Mouse (Mus musculus) midbrain, embryonic 16.5 days (tissue): ENCODE measurements at regions not wholly inside any gene's neighbourhood (a gene's known extent, or its start where the extent isn't known, plus 50 kb on each side); places are given as distances from the start of the nearest gene placed in this dataset.

Source experiments
- ATAC-seq: fragments of 200-750 bp; cut with Nextera tagmentation; 2 replicates; pipeline ENCODE4 v1.8.0; 2017; ENCODE audit warnings: moderate TSS enrichment
- H3K27ac ChIP-seq: fragments of 300-500 bp; sonication (generic); 2 replicates; pipeline ENCODE4 v1.5.1; 2014; ENCODE audit warnings: mild to moderate bottlenecking, low read length, mixed read lengths
- H3K27me3 ChIP-seq: fragments of 300-500 bp; sonication (generic); 2 replicates; pipeline ENCODE4 v1.6.1; 2014; ENCODE audit warnings: low read depth, low read length, mixed read lengths; ENCODE audit not compliant: control insufficient read depth, insufficient read depth
- H3K36me3 ChIP-seq: fragments of 300-500 bp; sonication (generic); 2 replicates; pipeline ENCODE4 v1.6.1; 2014; ENCODE audit warnings: mild to moderate bottlenecking, low read length, moderate library complexity, mixed read lengths; ENCODE audit not compliant: control insufficient read depth, insufficient read depth
- H3K4me1 ChIP-seq: fragments of 300-500 bp; sonication (generic); 2 replicates; pipeline ENCODE4 v1.6.1; 2014; ENCODE audit warnings: mild to moderate bottlenecking, low read length, mixed read lengths; ENCODE audit not compliant: control insufficient read depth, insufficient read depth
- H3K4me2 ChIP-seq: fragments of 300-500 bp; sonication (generic); 2 replicates; pipeline ENCODE4 v1.6.1; 2014; ENCODE audit warnings: mild to moderate bottlenecking, low read length, mixed read lengths
- H3K4me3 ChIP-seq: fragments of 300-500 bp; sonication (generic); 2 replicates; pipeline ENCODE4 v1.5.1; 2014; ENCODE audit warnings: low read depth, mild to moderate bottlenecking, low read length, moderate library complexity, mixed read lengths
- H3K9ac ChIP-seq: fragments of 300-500 bp; sonication (generic); 2 replicates; pipeline ENCODE4 v1.6.1; 2014; ENCODE audit warnings: low read depth, low read length, mixed read lengths
- H3K9me3 ChIP-seq: fragments of 300-500 bp; sonication (generic); replicated peaks from 2 replicates; pipeline ENCODE4 v1.6.1; 2014; ENCODE audit warnings: mild to moderate bottlenecking, low read length, mixed read lengths; ENCODE audit not compliant: control insufficient read depth, poor library complexity, severe bottlenecking
- WGBS: fragments of 180-500 bp; shearing (Covaris S2); extraction: QIAGEN DNeasy Blood & Tissue Kit; methylation state at CpG from one replicate; pipeline ENCODE4 v1.1.7; 2014; 5-methylcytosine and 5-hydroxymethylcytosine counted together

GRCm38 (mm10) chr4:87461181-87461912, 231.1 kb upstream of the Slc24a2 start:
- peak overlapping the region; percentile 38; the same call in 1 of the 2 replicates for H3K27ac ChIP-seq
- ATAC-seq, result peak; percentile 95
- WGBS, result 58% methylated on average over 7 of the region's 7 CpGs
- H3K4me2 ChIP-seq, result no peak overlapping the region
- H3K36me3 ChIP-seq, result no peaks in the 10 kb centered on the region
- no peak overlapping the region for H3K4me3 ChIP-seq
- H3K9ac ChIP-seq, result no peak overlapping the region
- no peaks in the 10 kb centered on the region for H3K4me1 ChIP-seq
- no peaks in the 10 kb centered on the region for H3K27me3 ChIP-seq
- H3K9me3 ChIP-seq, result no peaks in the 10 kb centered on the region

- Histone ChIP-seq H3K4me1 (no peaks in the 10 kb centered on the region), H3K36me3 (no peaks in the 10 kb centered on the region), H3K4me3 (no peak overlapping the region), H3K9ac (no peak overlapping the region), H3K4me2 (no peak overlapping the region), H3K27me3 (no peaks in the 10 kb centered on the region), H3K27ac (no peak overlapping the region), H3K9me3 (no peaks in the 10 kb centered on the region)
- no peak for ATAC-seq
- WGBS, result 89% methylated on average over 5 of the region's 5 CpGs
Measured at GRCm38 (mm10) chr4:87455863-87456578, 225.7 kb upstream of the Slc24a2 start.

- WGBS, result 91% methylated on average over 2 of the region's 2 CpGs
- H3K4me1 ChIP-seq, result no peaks in the 10 kb centered on the region
Measured at GRCm38 (mm10) chr4:87452122-87452521, 221.8 kb upstream of the Slc24a2 start.

GRCm38 (mm10) chr4:87451251-87451650, 221.0 kb upstream of the Slc24a2 start:
- Histone ChIP-seq H3K4me3 (no peak overlapping the region), H3K4me1 (no peaks in the 10 kb centered on the region), H3K36me3 (no peaks in the 10 kb centered on the region), H3K4me2 (no peak overlapping the region), H3K27ac (no peak overlapping the region), H3K9me3 (no peaks in the 10 kb centered on the region), H3K9ac (no peak overlapping the region), H3K27me3 (no peaks in the 10 kb centered on the region)
- no peak for ATAC-seq
- 76% methylated on average over 5 of the region's 5 CpGs for WGBS

More at GRCm38 (mm10) chr4:87452122-87452521, 221.8 kb upstream of the Slc24a2 start:
- H3K9ac ChIP-seq, result no peak overlapping the region
- no peak overlapping the region for H3K4me3 ChIP-seq
- no peak for ATAC-seq
- H3K4me2 ChIP-seq, result no peak overlapping the region
- no peaks in the 10 kb centered on the region for H3K36me3 ChIP-seq
- no peak overlapping the region for H3K27ac ChIP-seq
- H3K27me3 ChIP-seq, result no peaks in the 10 kb centered on the region
- H3K9me3 ChIP-seq, result no peaks in the 10 kb centered on the region

- Histone ChIP-seq H3K4me1 (no peaks in the 10 kb centered on the region), H3K9me3 (no peaks in the 10 kb centered on the region), H3K9ac (no peak overlapping the region), H3K36me3 (no peaks in the 10 kb centered on the region), H3K4me3 (no peak overlapping the region), H3K4me2 (no peak overlapping the region), H3K27me3 (no peaks in the 10 kb centered on the region), H3K27ac (no peak overlapping the region)
- no peak for ATAC-seq
- 84% methylated on average over 4 of the region's 4 CpGs for WGBS
Measured at GRCm38 (mm10) chr4:87448338-87448737, 218.1 kb upstream of the Slc24a2 start.

GRCm38 (mm10) chr4:87446856-87447255, 216.6 kb upstream of the Slc24a2 start:
- Histone ChIP-seq H3K9ac (no peak overlapping the region), H3K4me3 (no peak overlapping the region), H3K4me2 (no peak overlapping the region), H3K9me3 (no peaks in the 10 kb centered on the region), H3K4me1 (no peaks in the 10 kb centered on the region), H3K27ac (no peak overlapping the region), H3K36me3 (no peaks in the 10 kb centered on the region), H3K27me3 (no peaks in the 10 kb centered on the region)
- peak; percentile 56; the same call in 1 of the 2 replicates for ATAC-seq
- 42% methylated on average over 3 of the region's 3 CpGs for WGBS

GRCm38 (mm10) chr4:87434136-87434535, 203.9 kb upstream of the Slc24a2 start:
- H3K36me3 ChIP-seq, result no peaks in the 10 kb centered on the region
- no peak overlapping the region for H3K9ac ChIP-seq
- ATAC-seq, result no peak
- no peak overlapping the region for H3K27ac ChIP-seq
- no peak overlapping the region for H3K4me2 ChIP-seq
- no peaks in the 10 kb centered on the region; the same call in 1 of the 2 replicates for H3K9me3 ChIP-seq
- H3K27me3 ChIP-seq, result no peaks in the 10 kb centered on the region
- 89% methylated on average over 4 of the region's 4 CpGs for WGBS
- no peaks in the 10 kb centered on the region for H3K4me1 ChIP-seq
- H3K4me3 ChIP-seq, result no peak overlapping the region

- no peak overlapping the region for H3K4me3 ChIP-seq
- WGBS, result 67% methylated on average over 3 of the region's 3 CpGs
- H3K27ac ChIP-seq, result no peak overlapping the region
- no peak overlapping the region for H3K4me2 ChIP-seq
- no peaks in the 10 kb centered on the region for H3K36me3 ChIP-seq
- H3K9ac ChIP-seq, result no peak overlapping the region
- no peaks in the 10 kb centered on the region; the same call in 1 of the 2 replicates for H3K9me3 ChIP-seq
- no peaks in the 10 kb centered on the region for H3K4me1 ChIP-seq
- H3K27me3 ChIP-seq, result no peaks in the 10 kb centered on the region
- no peak for ATAC-seq
Measured at GRCm38 (mm10) chr4:87428374-87428773, 198.1 kb upstream of the Slc24a2 start.

- no peaks in the 10 kb centered on the region for H3K36me3 ChIP-seq
- no peak overlapping the region for H3K9ac ChIP-seq
- WGBS, result 82% methylated on average over 1 of the region's 1 CpGs
- no peaks in the 10 kb centered on the region for H3K27me3 ChIP-seq
- H3K4me2 ChIP-seq, result no peak overlapping the region
- H3K9me3 ChIP-seq, result no peaks in the 10 kb centered on the region
- no peak overlapping the region for H3K27ac ChIP-seq
- ATAC-seq, result no peak
- no peak overlapping the region for H3K4me3 ChIP-seq
- no peaks in the 10 kb centered on the region; the same call in 1 of the 2 replicates for H3K4me1 ChIP-seq
Measured at GRCm38 (mm10) chr4:87424066-87424465, 193.8 kb upstream of the Slc24a2 start.
